Mouse (Mus musculus) heart, embryonic 14.5 days (tissue): ENCODE measurements around the gene Klhdc8a. TPM values are rescaled to one million over a fixed set of nuclear protein-coding genes. Genes with fewer than 3 reads are reported as not detected.

ENCODE experiments used
- ATAC-seq: fragments of 200-750 bp; cut with Nextera tagmentation; 2 replicates; pipeline ENCODE4 v1.8.0; 2017; ENCODE audit warnings: low read depth, moderate TSS enrichment; ENCODE audit not compliant: insufficient number of reproducible peaks, insufficient read depth, low FRiP score
- H3K27ac ChIP-seq, 2 experiments: fragments of 200-500 bp in 1 of 2; fragments of 300-500 bp in 1 of 2; sonication (generic) in 1 of 2; replicated peaks in 1 of 2; 2 replicates each; pipeline ENCODE4 v1.5.1; 2012 to 2014; ENCODE audit warnings: low read depth in 2 of 2, low read length in 2 of 2, control low read depth in 1 of 2, mild to moderate bottlenecking in 1 of 2, mixed read lengths in 1 of 2; ENCODE audit not compliant: control insufficient read depth in 1 of 2, insufficient read depth in 1 of 2
- H3K27me3 ChIP-seq: fragments of 300-500 bp; sonication (generic); 2 replicates; pipeline ENCODE4 v1.6.1; 2014; ENCODE audit warnings: mild to moderate bottlenecking, low read length, control low read depth; ENCODE audit not compliant: control insufficient read depth, insufficient read depth
- H3K36me3 ChIP-seq: fragments of 300-500 bp; sonication (generic); 2 replicates; pipeline ENCODE4 v1.6.1; 2014; ENCODE audit warnings: mild to moderate bottlenecking, control low read depth, low read length, mixed read lengths; ENCODE audit not compliant: control insufficient read depth, insufficient read depth
- H3K4me1 ChIP-seq, 2 experiments: fragments of 200-500 bp in 1 of 2; fragments of 300-500 bp in 1 of 2; sonication (generic) in 1 of 2; 2 replicates each; pipeline ENCODE4 v1.6.1; 2012 to 2014; ENCODE audit warnings: low read length in 2 of 2, control low read depth in 1 of 2, mixed read lengths in 1 of 2; ENCODE audit not compliant: control insufficient read depth in 2 of 2, insufficient read depth in 2 of 2
- H3K4me2 ChIP-seq: fragments of 300-500 bp; sonication (generic); 2 replicates; pipeline ENCODE4 v1.6.1; 2014; ENCODE audit warnings: mild to moderate bottlenecking, low read length
- H3K4me3 ChIP-seq, 2 experiments: fragments of 200-500 bp in 1 of 2; fragments of 300-500 bp in 1 of 2; sonication (generic) in 1 of 2; 2 replicates each; pipeline ENCODE4 v1.5.1; 2012 to 2014; ENCODE audit warnings: low read length in 2 of 2, mild to moderate bottlenecking in 2 of 2, control low read depth in 1 of 2, low read depth in 1 of 2, moderate library complexity in 1 of 2; ENCODE audit not compliant: control insufficient read depth in 1 of 2, insufficient read depth in 1 of 2
- H3K9ac ChIP-seq: fragments of 300-500 bp; sonication (generic); 2 replicates; pipeline ENCODE4 v1.6.1; 2014; ENCODE audit warnings: mild to moderate bottlenecking, low read length
- H3K9me3 ChIP-seq: fragments of 300-500 bp; sonication (generic); 2 replicates; pipeline ENCODE4 v1.6.1; 2016; ENCODE audit warnings: low read length, control low read depth; ENCODE audit not compliant: control insufficient read depth
- WGBS: fragments of 180-500 bp; shearing (Covaris S2); extraction: QIAGEN DNeasy Blood & Tissue Kit; methylation state at CpG from one replicate; pipeline ENCODE4 v1.1.7; 2014; 5-methylcytosine and 5-hydroxymethylcytosine counted together
- polyA plus RNA-seq: library from polyadenylated mRNA; unstranded; fragments of >200 nt; fragmentation: Nextera tagmentation; extraction: Ambion mirVana; gene quantifications from 2 replicates; pipeline ENCODE4 v1.2.1, GENCODE M21; 2014

Gene Klhdc8a
- polyA plus RNA-seq, 1 experiment from 2014 or later = 1.5 TPM

GRCm38 (mm10) chr1:132317894-132318863, 19.8 kb downstream of the Klhdc8a start:
- Histone ChIP-seq H3K9me3 (no peaks in the 10 kb centered on the region), H3K4me3 (no peak overlapping the region), H3K4me1 (peaks cover 18 to 33% of the 10 kb centered on the region in 2 experiments), H3K4me2 (peak overlapping the region; percentile 98; the same call in 1 of the 2 replicates), H3K36me3 (no peaks in the 10 kb centered on the region), H3K27me3 (peaks cover 16% of the 10 kb centered on the region; the same call in 1 of the 2 replicates), H3K9ac (no peak overlapping the region), H3K27ac (no peak overlapping the region)
- ATAC-seq = no peak
- WGBS = 52% methylated on average over 8 of the region's 8 CpGs

DNA sequence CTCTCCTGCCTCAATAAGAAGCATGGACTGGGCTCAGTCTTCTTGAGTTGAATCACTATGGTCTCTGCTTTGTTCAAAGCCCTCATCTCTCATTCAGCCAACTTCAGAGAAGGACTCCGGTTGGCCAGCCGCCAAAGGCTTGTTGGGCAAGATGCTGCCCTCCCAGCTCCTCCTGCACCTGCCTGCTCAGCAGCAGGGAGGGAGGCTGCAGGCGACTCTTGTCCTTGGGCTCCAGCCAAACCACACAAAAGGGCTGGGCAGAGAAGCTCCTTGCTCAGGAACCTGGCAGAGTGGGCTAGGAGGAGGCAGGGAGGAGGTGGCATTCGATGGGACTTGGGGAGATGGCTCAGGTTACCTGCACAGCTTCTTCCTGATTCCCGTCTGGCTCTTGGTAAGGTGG, 20.8 kb downstream of the Klhdc8a start:
- Histone ChIP-seq H3K27ac (no peak overlapping the region), H3K9ac (no peak overlapping the region), H3K4me3 (no peak overlapping the region), H3K9me3 (no peaks in the 10 kb centered on the region), H3K36me3 (no peaks in the 10 kb centered on the region), H3K27me3 (peaks cover 16% of the 10 kb centered on the region; the same call in 1 of the 2 replicates), H3K4me1 (peaks cover 18 to 36% of the 10 kb centered on the region in 2 experiments), H3K4me2 (no peak overlapping the region)
- 49% methylated on average over 5 of the region's 5 CpGs for WGBS
- ATAC-seq = no peak

GRCm38 (mm10) chr1:132321821-132322580, 23.6 kb downstream of the Klhdc8a start:
- H3K27ac ChIP-seq = no peak overlapping the region
- peaks cover 3% of the 10 kb centered on the region; the same call in 1 of the 2 replicates for H3K27me3 ChIP-seq
- peaks cover 18 to 27% of the 10 kb centered on the region in 2 experiments for H3K4me1 ChIP-seq
- H3K4me2 ChIP-seq = no peak overlapping the region
- no peaks in the 10 kb centered on the region for H3K9me3 ChIP-seq
- 59% methylated on average over 7 of the region's 7 CpGs for WGBS
- no peak overlapping the region for H3K9ac ChIP-seq
- H3K4me3 ChIP-seq = no peak overlapping the region
- ATAC-seq = no peak
- no peaks in the 10 kb centered on the region for H3K36me3 ChIP-seq

DNA sequence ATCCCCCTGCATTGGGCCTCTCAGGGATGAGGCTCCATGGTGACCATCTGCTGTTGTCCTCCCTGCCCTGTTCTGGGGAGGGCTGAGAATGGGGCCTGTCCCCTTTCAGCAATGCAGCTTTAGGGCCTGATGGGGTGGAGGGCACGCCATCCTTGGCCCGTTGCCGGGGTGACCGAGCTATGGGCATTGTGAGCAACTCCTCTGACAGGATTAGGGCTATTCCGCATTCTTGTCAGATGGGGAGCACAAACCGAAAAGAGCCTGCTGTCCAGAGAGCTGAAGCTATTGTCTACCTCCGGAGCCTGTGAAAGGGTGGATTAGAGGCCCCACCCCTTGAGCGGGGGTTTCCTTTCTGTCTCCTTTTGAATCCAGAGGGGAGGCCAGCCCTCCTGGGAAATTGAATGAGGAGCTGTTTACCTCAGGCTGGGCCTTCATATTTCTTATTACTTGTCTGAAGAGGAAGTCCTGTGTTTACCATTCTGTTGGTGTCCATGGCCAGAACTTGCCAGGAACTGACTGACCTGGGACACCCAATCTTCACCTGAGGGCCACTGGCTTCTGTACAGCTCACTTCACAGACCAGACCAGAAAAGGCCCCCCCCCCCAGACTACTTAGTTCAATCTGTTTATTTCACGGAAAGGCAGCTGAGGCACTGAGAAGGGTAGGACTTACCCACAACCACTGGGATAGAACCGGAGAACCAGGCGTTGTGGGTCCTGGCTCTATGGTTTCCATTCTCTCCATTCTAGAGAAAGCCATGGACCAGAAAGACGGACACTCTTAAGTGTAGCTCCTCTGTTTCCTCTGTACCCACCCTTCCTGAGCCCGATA, 24.5 kb downstream of the Klhdc8a start:
- Histone ChIP-seq H3K4me3 (no peak overlapping the region), H3K4me2 (no peak overlapping the region), H3K27me3 (no peaks in the 10 kb centered on the region), H3K9me3 (no peaks in the 10 kb centered on the region), H3K4me1 (peaks cover 23 to 33% of the 10 kb centered on the region in 2 experiments), H3K36me3 (no peaks in the 10 kb centered on the region), H3K27ac (0 out of 4 replicates have a peak overlapping the region, but pooled peaks of 1 of the 2 experiments have one; percentile 6), H3K9ac (no peak overlapping the region)
- ATAC-seq = no peak
- 44% methylated on average over 13 of the region's 13 CpGs for WGBS

GRCm38 (mm10) chr1:132326777-132327176, 28.4 kb downstream of the Klhdc8a start:
- Histone ChIP-seq H3K27me3 (no peaks in the 10 kb centered on the region), H3K4me1 (peaks cover 15 to 20% of the 10 kb centered on the region in 2 experiments), H3K9ac (no peak overlapping the region; the same call in 1 of the 2 replicates), H3K4me2 (no peak overlapping the region), H3K4me3 (no peak overlapping the region), H3K27ac (no peak overlapping the region), H3K9me3 (no peaks in the 10 kb centered on the region), H3K36me3 (no peaks in the 10 kb centered on the region)
- ATAC-seq = no peak
- WGBS = 63% methylated on average over 9 of the region's 9 CpGs

DNA sequence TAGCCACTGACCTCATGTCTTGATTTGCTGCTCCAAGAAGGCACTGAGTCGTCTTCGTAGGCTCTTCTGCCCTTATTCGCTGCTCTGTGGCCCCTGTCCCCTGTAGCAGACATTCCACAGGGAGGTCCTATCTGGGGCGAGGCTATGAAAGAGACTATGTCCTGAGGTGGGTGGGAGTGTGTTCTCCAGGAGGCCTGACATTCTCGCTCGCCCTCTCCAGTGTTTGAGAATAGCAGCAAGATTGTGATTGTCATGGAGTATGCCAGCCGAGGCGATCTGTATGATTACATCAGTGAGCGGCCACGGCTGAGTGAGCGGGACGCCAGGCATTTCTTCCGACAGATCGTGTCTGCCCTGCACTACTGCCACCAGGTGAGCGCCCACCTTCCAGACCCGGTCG, 29.1 kb downstream of the Klhdc8a start:
- no peak for ATAC-seq
- Histone ChIP-seq H3K36me3 (no peaks in the 10 kb centered on the region), H3K9ac (peak overlapping the region; percentile 21; the same call in 1 of the 2 replicates), H3K4me3 (no peak overlapping the region), H3K4me1 (peaks cover 12 to 20% of the 10 kb centered on the region in 2 experiments), H3K27me3 (no peaks in the 10 kb centered on the region), H3K9me3 (no peaks in the 10 kb centered on the region), H3K4me2 (no peak overlapping the region), H3K27ac (no peak overlapping the region)
- 47% methylated on average over 17 of the region's 17 CpGs for WGBS

DNA sequence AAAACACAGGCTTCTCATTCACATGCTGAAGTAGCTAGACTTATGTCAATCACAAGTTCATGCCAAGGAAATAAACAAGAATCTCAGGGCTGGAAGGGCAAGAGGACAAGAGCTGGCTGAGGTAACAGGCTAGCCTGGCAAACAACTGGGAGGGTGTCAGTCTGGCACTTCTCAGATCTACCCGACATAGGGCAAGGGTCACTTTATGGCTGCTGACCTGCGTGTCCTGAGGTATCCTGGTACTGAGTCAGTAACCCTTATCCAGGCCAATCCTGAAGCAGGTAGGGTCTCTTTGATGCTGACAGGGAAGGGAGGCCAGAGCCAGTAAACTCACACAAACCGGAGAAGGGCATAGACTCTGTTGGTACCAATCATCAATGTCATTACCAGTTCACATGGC, 30.1 kb downstream of the Klhdc8a start:
- Histone ChIP-seq H3K36me3 (no peaks in the 10 kb centered on the region), H3K9me3 (no peaks in the 10 kb centered on the region), H3K4me1 (peaks cover 8 to 18% of the 10 kb centered on the region in 2 experiments), H3K4me2 (no peak overlapping the region), H3K27ac (no peak overlapping the region), H3K27me3 (no peaks in the 10 kb centered on the region), H3K4me3 (no peak overlapping the region), H3K9ac (no peak overlapping the region)
- WGBS = 82% methylated on average over 3 of the region's 3 CpGs
- no peak for ATAC-seq
